Mouse (Mus musculus) heart, adult 2 months (tissue): ENCODE measurements at regions not wholly inside any gene's neighbourhood (a gene's known extent, or its start where the extent isn't known, plus 50 kb on each side); places are given as distances from the start of the nearest gene placed in this dataset.

Source experiments
- DNase-seq, 2 experiments: peaks; one replicate each; pipeline ENCODE4 v3.0.0; 2021
- H3K27ac ChIP-seq: fragments of 200-600 bp; 2 replicates; pipeline ENCODE4 v1.8.1; 2022
- H3K27me3 ChIP-seq: fragments of 200-500 bp; 2 replicates; pipeline ENCODE4 v1.6.1; 2012; ENCODE audit warnings: mild to moderate bottlenecking, low read length, inconsistent platforms, mixed read lengths; ENCODE audit not compliant: control insufficient read depth, insufficient read depth
- H3K36me3 ChIP-seq: fragments of 200-500 bp; 2 replicates; pipeline ENCODE4 v1.6.1; 2012; ENCODE audit warnings: low read length, inconsistent platforms; ENCODE audit not compliant: control insufficient read depth, insufficient read depth
- H3K4me1 ChIP-seq: fragments of 200-500 bp; 2 replicates; pipeline ENCODE4 v1.6.1; 2011; ENCODE audit warnings: low read length; ENCODE audit not compliant: control insufficient read depth, insufficient read depth
- H3K4me3 ChIP-seq: fragments of 200-600 bp; 2 replicates; pipeline ENCODE4 v1.8.1; 2022
- H3K79me2 ChIP-seq: fragments of 200-500 bp; replicated peaks from 2 replicates; pipeline ENCODE4 v1.6.1; 2012; ENCODE audit warnings: mild to moderate bottlenecking, inconsistent platforms, low read length, moderate library complexity, mixed read lengths; ENCODE audit not compliant: control insufficient read depth, insufficient read depth
- H3K9ac ChIP-seq: fragments of 200-500 bp; 2 replicates; pipeline ENCODE4 v1.6.1; 2012; ENCODE audit warnings: low read depth, mild to moderate bottlenecking, control low read depth, inconsistent platforms, low read length, mixed read lengths
- CTCF ChIP-seq: fragments of 200-600 bp; IDR thresholded peaks from 2 replicates; pipeline ENCODE4 v1.8.1; 2022; ENCODE audit warnings: antibody characterized with exemption, mild to moderate bottlenecking, moderate library complexity
- EP300 ChIP-seq: fragments of 200-500 bp; IDR thresholded peaks from 2 replicates; pipeline ENCODE4 v1.6.1; 2011; ENCODE audit warnings: low read depth, low read length, control low read depth; ENCODE audit not compliant: insufficient read depth
- POLR2A ChIP-seq: fragments of 200-500 bp; IDR thresholded peaks from 2 replicates; pipeline ENCODE4 v1.6.1; 2011; ENCODE audit warnings: mild to moderate bottlenecking, low read depth, low read length, control low read depth; ENCODE audit not compliant: insufficient read depth
- WGBS: fragments of 180-500 bp; shearing (Covaris S2); methylation state at CpG from one replicate; pipeline ENCODE4 v1.1.7; 2018; 5-methylcytosine and 5-hydroxymethylcytosine counted together
- intact Hi-C: fragments of 180-260 bp; cut with DNase I; formaldehyde crosslinking; loops from one replicate; pipeline ENCODE4 v1.15.1; 2025

- Histone ChIP-seq H3K79me2 (no peaks in the 10 kb centered on the region), H3K27ac (no peak overlapping the region), H3K9ac (no peak overlapping the region), H3K27me3 (no peaks in the 10 kb centered on the region), H3K36me3 (no peaks in the 10 kb centered on the region), H3K4me3 (no peak overlapping the region), H3K4me1 (no peaks in the 10 kb centered on the region)
- 70% methylated on average over 12 of the region's 12 CpGs for WGBS
- intact Hi-C loops: no loop called here
- no peak for TF ChIP-seq CTCF
- DNase-seq: no peak
Measured at GRCm38 (mm10) chr14:74359663-74360552, 280.7 kb upstream of the Htr2a start.

- no peak for DNase-seq
- intact Hi-C loops: no loop called here
- WGBS: 78% methylated on average over 7 of the region's 7 CpGs
- Histone ChIP-seq H3K4me1 (no peaks in the 10 kb centered on the region), H3K27ac (no peak overlapping the region), H3K79me2 (no peaks in the 10 kb centered on the region), H3K9ac (no peak overlapping the region), H3K36me3 (no peaks in the 10 kb centered on the region), H3K27me3 (no peaks in the 10 kb centered on the region), H3K4me3 (no peak overlapping the region)
- TF ChIP-seq EP300: no peak
- TF ChIP-seq CTCF: no peak
- no peak for TF ChIP-seq POLR2A
Measured at GRCm38 (mm10) chr14:74384481-74384880, 256.2 kb upstream of the Htr2a start.

DNA sequence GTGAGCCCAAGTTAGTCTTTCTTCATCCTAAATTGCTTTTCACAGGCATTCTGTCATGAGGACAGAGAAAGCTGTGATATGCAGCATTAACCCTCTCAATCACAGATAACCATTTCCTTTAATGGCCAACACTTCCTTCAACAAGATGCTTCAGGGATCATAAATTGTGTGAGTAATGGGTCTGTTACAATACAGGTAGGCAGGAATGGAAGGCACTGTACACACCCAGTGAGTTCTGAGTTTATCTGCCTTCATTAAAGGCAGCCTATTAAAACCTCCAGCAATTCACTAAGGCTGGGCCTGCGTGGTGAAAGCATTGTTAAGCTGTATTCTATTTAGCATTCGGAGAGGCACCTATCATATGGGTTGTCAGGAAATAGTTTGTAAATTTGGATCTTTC lies 248.2 kb upstream of the Htr2a start:
- no peaks in the 10 kb centered on the region for H3K79me2 ChIP-seq
- no peak for TF ChIP-seq EP300
- no peak for TF ChIP-seq CTCF
- TF ChIP-seq POLR2A: no peak
- no peak overlapping the region for H3K27ac ChIP-seq
- DNase-seq: no peak
- no peaks in the 10 kb centered on the region for H3K4me1 ChIP-seq
- intact Hi-C loops: no loop called here
- no peak overlapping the region for H3K4me3 ChIP-seq
- no peaks in the 10 kb centered on the region for H3K36me3 ChIP-seq
- no peaks in the 10 kb centered on the region for H3K27me3 ChIP-seq
- H3K9ac ChIP-seq: no peak overlapping the region
- WGBS: 79% methylated on average over 2 of the region's 2 CpGs

- Histone ChIP-seq H3K36me3 (no peaks in the 10 kb centered on the region), H3K4me3 (no peak overlapping the region), H3K27ac (no peak overlapping the region), H3K4me1 (no peaks in the 10 kb centered on the region), H3K27me3 (no peaks in the 10 kb centered on the region), H3K9ac (no peak overlapping the region), H3K79me2 (no peaks in the 10 kb centered on the region)
- WGBS: 80% methylated on average over 3 of the region's 3 CpGs
- intact Hi-C loops: no loop called here
- no peak for DNase-seq
- no peak for TF ChIP-seq EP300
- no peak for TF ChIP-seq POLR2A
- TF ChIP-seq CTCF: no peak
Measured at GRCm38 (mm10) chr14:74397202-74397601, 243.4 kb upstream of the Htr2a start.

DNA sequence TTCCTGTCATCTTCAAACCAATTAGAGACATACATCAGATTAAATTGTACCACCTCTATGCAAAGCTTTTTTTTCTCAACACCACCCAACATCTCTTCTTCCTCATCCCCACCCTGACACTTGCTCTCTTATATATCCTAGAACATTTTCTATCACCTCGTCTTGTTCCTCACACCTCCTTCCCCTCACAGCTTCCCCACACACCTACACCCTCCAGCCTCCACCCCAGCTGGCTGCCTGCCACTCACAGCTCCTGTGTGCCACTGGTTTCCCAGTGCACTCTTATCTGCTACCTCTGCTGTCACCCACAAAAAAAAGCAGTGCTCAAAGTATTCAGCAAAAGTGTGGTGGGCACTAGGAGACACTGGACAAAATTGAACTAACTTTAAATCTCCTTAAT lies 231.2 kb upstream of the Htr2a start:
- no peak overlapping the region for H3K4me3 ChIP-seq
- no peaks in the 10 kb centered on the region for H3K4me1 ChIP-seq
- TF ChIP-seq POLR2A: no peak
- WGBS: 39% methylated on average over 1 of the region's 1 CpGs
- no peak for DNase-seq
- intact Hi-C loops: no loop called here
- H3K9ac ChIP-seq: no peak overlapping the region
- no peaks in the 10 kb centered on the region for H3K36me3 ChIP-seq
- no peaks in the 10 kb centered on the region for H3K79me2 ChIP-seq
- H3K27me3 ChIP-seq: no peaks in the 10 kb centered on the region
- H3K27ac ChIP-seq: no peak overlapping the region

DNA sequence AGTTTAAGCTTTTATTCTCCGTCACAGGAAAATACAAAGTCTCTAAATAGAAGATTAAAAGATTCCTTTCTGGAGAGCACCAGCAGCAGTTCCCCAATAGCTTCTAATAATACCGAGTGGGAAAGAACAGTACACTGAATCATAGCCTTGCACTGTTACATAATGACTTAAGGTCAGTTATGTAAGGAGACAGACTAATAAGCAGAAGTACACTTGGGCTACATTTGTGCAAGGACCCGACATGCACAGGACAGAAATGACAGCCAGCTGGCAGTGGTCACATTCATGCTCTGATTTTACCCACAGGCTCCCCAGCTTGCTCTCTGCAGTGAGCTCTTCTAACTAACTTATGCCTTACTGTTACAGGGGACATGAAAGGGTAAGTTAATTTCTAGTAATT lies 212.4 kb upstream of the Htr2a start:
- peaks cover 1% of the 10 kb centered on the region for H3K4me1 ChIP-seq
- TF ChIP-seq POLR2A (no peak), EP300 (peak; percentile 86; the same call in 1 of the 2 replicates), CTCF (no peak)
- intact Hi-C loops: no loop called here
- DNase-seq: peak; percentile 19 to 46
- no peaks in the 10 kb centered on the region for H3K79me2 ChIP-seq
- no peak overlapping the region for H3K9ac ChIP-seq
- H3K27me3 ChIP-seq: no peaks in the 10 kb centered on the region
- 52% methylated on average over 3 of the region's 3 CpGs for WGBS
- H3K36me3 ChIP-seq: peaks cover 2% of the 10 kb centered on the region; the same call in 1 of the 2 replicates
- no peak overlapping the region for H3K4me3 ChIP-seq
- H3K27ac ChIP-seq: no peak overlapping the region; the same call in 1 of the 2 replicates
